Mouse (Mus musculus) c-Kit-positive CD71-negative TER-119-negative erythroid progenitor cells, embryonic 14.5 days (primary cell): ENCODE data around the gene Shf.

ENCODE experiments used
- DNase-seq: peaks from one replicate; pipeline ENCODE4 v3.0.0-alpha.2; 2013; ENCODE audit warnings: low read depth

Gene Shf

GRCm38 (mm10) chr2:122302574-122303241 is 66.3 kb downstream of the Shf start:
- DNase-seq: peak; percentile 76

- DNase-seq: no peak
Observed at GRCm38 (mm10) chr2:122301921-122302573, 66.9 kb downstream of the Shf start.

GRCm38 (mm10) chr2:122301081-122301920 is 67.7 kb downstream of the Shf start:
- no peak for DNase-seq

GRCm38 (mm10) chr2:122300656-122301020 is 68.3 kb downstream of the Shf start:
- DNase-seq: no peak

- DNase-seq: no peak
Observed at GRCm38 (mm10) chr2:122299911-122300655, 68.9 kb downstream of the Shf start.
